Mouse (Mus musculus) midbrain, embryonic 16.5 days (tissue): ENCODE measurements around the gene Cort. TPM values are rescaled to one million over a fixed set of nuclear protein-coding genes. Genes with fewer than 3 reads are reported as not detected.
A peak's percentile ranks its signal among the peaks of the same experiment; 100 is the strongest.

Experiments
- ATAC-seq: fragments of 200-750 bp; cut with Nextera tagmentation; 2 replicates; pipeline ENCODE4 v1.8.0; 2017; ENCODE audit warnings: moderate TSS enrichment
- H3K27ac ChIP-seq: fragments of 300-500 bp; sonication (generic); 2 replicates; pipeline ENCODE4 v1.5.1; 2014; ENCODE audit warnings: mild to moderate bottlenecking, low read length, mixed read lengths
- H3K27me3 ChIP-seq: fragments of 300-500 bp; sonication (generic); 2 replicates; pipeline ENCODE4 v1.6.1; 2014; ENCODE audit warnings: low read depth, low read length, mixed read lengths; ENCODE audit not compliant: control insufficient read depth, insufficient read depth
- H3K36me3 ChIP-seq: fragments of 300-500 bp; sonication (generic); 2 replicates; pipeline ENCODE4 v1.6.1; 2014; ENCODE audit warnings: mild to moderate bottlenecking, low read length, moderate library complexity, mixed read lengths; ENCODE audit not compliant: control insufficient read depth, insufficient read depth
- H3K4me1 ChIP-seq: fragments of 300-500 bp; sonication (generic); 2 replicates; pipeline ENCODE4 v1.6.1; 2014; ENCODE audit warnings: mild to moderate bottlenecking, low read length, mixed read lengths; ENCODE audit not compliant: control insufficient read depth, insufficient read depth
- H3K4me2 ChIP-seq: fragments of 300-500 bp; sonication (generic); 2 replicates; pipeline ENCODE4 v1.6.1; 2014; ENCODE audit warnings: mild to moderate bottlenecking, low read length, mixed read lengths
- H3K4me3 ChIP-seq: fragments of 300-500 bp; sonication (generic); 2 replicates; pipeline ENCODE4 v1.5.1; 2014; ENCODE audit warnings: low read depth, mild to moderate bottlenecking, low read length, moderate library complexity, mixed read lengths
- H3K9ac ChIP-seq: fragments of 300-500 bp; sonication (generic); 2 replicates; pipeline ENCODE4 v1.6.1; 2014; ENCODE audit warnings: low read depth, low read length, mixed read lengths
- H3K9me3 ChIP-seq: fragments of 300-500 bp; sonication (generic); replicated peaks from 2 replicates; pipeline ENCODE4 v1.6.1; 2014; ENCODE audit warnings: mild to moderate bottlenecking, low read length, mixed read lengths; ENCODE audit not compliant: control insufficient read depth, poor library complexity, severe bottlenecking
- WGBS: fragments of 180-500 bp; shearing (Covaris S2); extraction: QIAGEN DNeasy Blood & Tissue Kit; methylation state at CpG from one replicate; pipeline ENCODE4 v1.1.7; 2014; 5-methylcytosine and 5-hydroxymethylcytosine counted together
- polyA plus RNA-seq: library from polyadenylated mRNA; unstranded; fragments of >200 nt; fragmentation: Nextera tagmentation; extraction: Ambion mirVana; gene quantifications from 2 replicates; pipeline ENCODE4 v1.2.1, GENCODE M21; 2015

The Cort gene
- polyA plus RNA-seq, 1 experiment from 2014 or later: 0.77 TPM

- Histone ChIP-seq H3K4me2 (no peak overlapping the region), H3K4me1 (peaks cover 6% of the 10 kb centered on the region), H3K27me3 (no peaks in the 10 kb centered on the region), H3K27ac (no peak overlapping the region), H3K9me3 (no peaks in the 10 kb centered on the region), H3K36me3 (no peaks in the 10 kb centered on the region), H3K9ac (no peak overlapping the region), H3K4me3 (no peak overlapping the region)
- no peak for ATAC-seq
- WGBS: 82% methylated on average over 8 of the region's 8 CpGs
Measured at GRCm38 (mm10) chr4:149138515-149138914, 12.0 kb upstream of the Cort start.

DNA sequence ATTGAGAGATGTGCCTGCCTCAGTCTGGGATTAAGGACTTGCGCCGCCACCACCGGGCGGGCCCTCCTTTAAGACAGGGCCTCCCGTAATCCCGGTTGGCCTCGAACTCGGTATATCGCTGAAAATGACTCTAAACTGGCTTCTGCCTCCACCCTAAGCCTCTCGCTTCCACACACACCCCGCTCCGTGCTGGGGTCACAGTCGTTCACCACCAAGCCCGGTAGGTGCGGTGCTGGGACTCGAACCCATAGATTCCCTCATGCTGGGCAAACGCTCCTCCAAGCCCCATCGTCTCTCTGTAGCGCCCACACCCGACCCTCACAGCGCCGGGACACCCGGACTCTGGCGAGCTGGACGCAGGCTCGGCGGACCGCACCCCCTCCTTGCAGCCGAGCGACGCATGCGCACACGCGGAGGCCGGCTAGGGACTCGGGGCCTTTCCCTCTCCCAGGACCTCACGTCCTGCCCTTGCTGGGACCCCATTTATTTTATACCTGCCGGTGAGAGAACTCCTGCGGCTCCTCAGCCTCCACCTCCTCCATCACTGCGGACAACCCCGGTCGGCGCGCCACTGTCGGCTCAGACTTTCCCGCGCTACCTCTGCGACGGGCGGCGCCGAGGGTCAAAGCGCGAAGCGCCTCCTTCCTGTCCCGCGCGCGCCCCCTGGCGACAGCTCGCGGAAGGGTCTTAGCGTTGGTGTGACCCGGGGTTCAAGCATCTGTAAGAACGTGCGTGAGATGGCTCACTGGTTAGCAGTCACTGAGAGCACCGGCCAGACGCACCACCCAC, 10.6 kb upstream of the Cort start, which contains the start of gene Cenps:
Gene Cenps (minus strand): TSS at position 648 of the 789 bp plus-strand sequence.
- under 1% methylated on average over 68 of the region's 68 CpGs for WGBS
- peak within 1 kb of the TSS; percentile 65 for H3K4me2 ChIP-seq
- peak within 1 kb of the TSS; percentile 72 for H3K4me3 ChIP-seq
- H3K4me1 ChIP-seq: peaks cover 6% of the 10 kb centered on the region
- no peaks in the 10 kb centered on the region for H3K36me3 ChIP-seq
- no peaks in the 10 kb centered on the region for H3K9me3 ChIP-seq
- peak within 1 kb of the TSS; percentile 67 for H3K9ac ChIP-seq
- H3K27ac ChIP-seq: peak within 1 kb of the TSS; percentile 81
- ATAC-seq: peak; percentile 94
- no peaks in the 10 kb centered on the region for H3K27me3 ChIP-seq

DNA sequence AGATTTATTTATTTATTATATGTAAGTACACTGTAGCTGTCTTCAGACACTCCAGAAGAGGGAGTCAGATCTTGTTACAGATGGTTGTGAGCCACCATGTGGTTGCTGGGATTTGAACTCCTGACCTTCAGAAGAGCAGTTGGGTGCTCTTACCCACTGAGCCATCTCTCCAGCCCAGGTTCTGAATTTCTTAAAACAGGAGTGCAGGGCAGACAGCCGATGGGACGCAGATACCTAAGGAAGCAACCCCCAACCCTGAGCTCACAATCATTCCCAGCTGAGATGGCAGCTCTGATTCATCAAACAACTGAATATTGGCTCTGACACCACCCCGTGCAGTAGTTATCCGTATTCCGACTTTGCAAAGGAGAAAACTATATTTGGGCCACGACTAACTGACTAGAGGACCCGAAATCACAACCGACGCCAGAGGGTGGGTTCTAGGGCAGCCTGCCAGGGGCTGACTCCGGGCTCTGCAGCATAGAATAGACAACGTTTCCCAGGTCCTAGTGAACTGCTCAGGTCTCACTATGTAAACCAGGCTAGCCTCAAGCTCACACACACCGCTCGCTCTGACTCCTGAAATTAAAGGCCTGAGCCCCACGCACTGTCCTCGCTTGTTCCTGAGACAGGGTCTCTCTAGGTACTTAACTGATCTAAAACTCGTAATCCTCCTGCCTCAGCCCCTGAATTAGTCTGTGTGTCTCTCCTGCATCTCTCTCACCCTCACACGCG, 9.7 kb upstream of the Cort start:
- Histone ChIP-seq H3K27me3 (no peaks in the 10 kb centered on the region), H3K4me2 (peak overlapping the region; percentile 65), H3K27ac (peak overlapping the region; percentile 81; the same call in 1 of the 2 replicates), H3K9me3 (no peaks in the 10 kb centered on the region), H3K4me3 (peak overlapping the region; percentile 72), H3K4me1 (peaks cover 6% of the 10 kb centered on the region), H3K9ac (peak overlapping the region; percentile 67; the same call in 1 of the 2 replicates), H3K36me3 (no peaks in the 10 kb centered on the region)
- 70% methylated on average over 18 of the region's 18 CpGs for WGBS
- ATAC-seq: 0 out of 2 replicates have a peak, but pooled peaks have one; percentile 16

GRCm38 (mm10) chr4:149133395-149133794, 6.8 kb upstream of the Cort start:
- H3K4me2 ChIP-seq: no peak overlapping the region
- H3K4me3 ChIP-seq: no peak overlapping the region
- H3K27ac ChIP-seq: no peak overlapping the region
- no peaks in the 10 kb centered on the region for H3K27me3 ChIP-seq
- H3K4me1 ChIP-seq: peaks cover 6% of the 10 kb centered on the region
- no peaks in the 10 kb centered on the region for H3K36me3 ChIP-seq
- H3K9ac ChIP-seq: no peak overlapping the region
- ATAC-seq: no peak
- no peaks in the 10 kb centered on the region for H3K9me3 ChIP-seq
- 84% methylated on average over 5 of the region's 5 CpGs for WGBS

- no peak overlapping the region for H3K4me3 ChIP-seq
- no peaks in the 10 kb centered on the region for H3K36me3 ChIP-seq
- H3K4me1 ChIP-seq: peaks cover 6% of the 10 kb centered on the region
- H3K27ac ChIP-seq: no peak overlapping the region
- no peak overlapping the region for H3K9ac ChIP-seq
- 91% methylated on average over 20 of the region's 21 CpGs for WGBS
- ATAC-seq: no peak
- no peak overlapping the region for H3K4me2 ChIP-seq
- H3K27me3 ChIP-seq: no peaks in the 10 kb centered on the region
- no peaks in the 10 kb centered on the region for H3K9me3 ChIP-seq
Measured at GRCm38 (mm10) chr4:149131789-149132565, 5.4 kb upstream of the Cort start.

DNA sequence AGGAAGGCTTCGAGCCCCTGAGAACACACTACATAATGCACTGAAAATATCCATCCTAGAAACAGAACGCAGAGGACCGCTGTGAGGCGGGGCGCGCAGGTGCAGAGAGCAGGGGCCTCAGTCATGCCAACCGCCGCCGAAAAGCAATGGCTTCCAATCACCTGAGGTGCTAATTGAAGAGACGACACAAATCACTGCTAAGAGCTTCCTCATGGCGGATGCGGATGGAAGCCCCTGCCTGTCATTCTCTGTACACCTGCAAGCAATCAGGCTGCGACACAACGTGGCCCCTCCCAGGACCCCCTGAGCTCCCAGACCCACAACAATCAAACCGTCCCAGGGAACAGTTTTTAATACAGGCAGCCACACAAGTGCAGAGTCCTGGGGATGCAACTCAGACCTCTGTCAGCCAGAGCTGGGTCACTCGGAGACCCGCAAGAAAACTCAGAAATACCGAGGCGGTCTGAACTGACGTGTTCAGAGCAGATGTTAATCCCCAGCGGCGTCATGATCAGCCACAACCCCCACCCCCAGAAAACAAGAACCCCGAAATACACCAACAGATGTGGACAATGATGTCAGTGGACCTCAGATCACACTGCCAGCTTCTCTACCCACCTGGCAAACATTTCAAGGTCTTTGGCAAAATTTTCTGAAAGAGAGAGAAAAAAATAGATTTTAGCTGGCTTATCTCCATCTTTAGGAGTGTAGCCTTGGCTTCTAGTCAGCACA, 4.6 kb upstream of the Cort start:
- WGBS: 93% methylated on average over 23 of the region's 23 CpGs
- H3K4me1 ChIP-seq: no peaks in the 10 kb centered on the region; the same call in 1 of the 2 replicates
- no peaks in the 10 kb centered on the region for H3K36me3 ChIP-seq
- no peak overlapping the region for H3K4me3 ChIP-seq
- H3K27me3 ChIP-seq: no peaks in the 10 kb centered on the region
- no peaks in the 10 kb centered on the region for H3K9me3 ChIP-seq
- no peak for ATAC-seq
- H3K9ac ChIP-seq: no peak overlapping the region
- no peak overlapping the region for H3K27ac ChIP-seq
- no peak overlapping the region for H3K4me2 ChIP-seq

- Histone ChIP-seq H3K4me3 (no peak overlapping the region), H3K4me2 (no peak overlapping the region), H3K9ac (no peak overlapping the region), H3K27ac (no peak overlapping the region), H3K27me3 (no peaks in the 10 kb centered on the region), H3K36me3 (no peaks in the 10 kb centered on the region), H3K9me3 (no peaks in the 10 kb centered on the region), H3K4me1 (no peaks in the 10 kb centered on the region)
- WGBS: 82% methylated on average over 18 of the region's 18 CpGs
- no peak for ATAC-seq
Measured at GRCm38 (mm10) chr4:149128467-149128866, 1.9 kb upstream of the Cort start.

DNA sequence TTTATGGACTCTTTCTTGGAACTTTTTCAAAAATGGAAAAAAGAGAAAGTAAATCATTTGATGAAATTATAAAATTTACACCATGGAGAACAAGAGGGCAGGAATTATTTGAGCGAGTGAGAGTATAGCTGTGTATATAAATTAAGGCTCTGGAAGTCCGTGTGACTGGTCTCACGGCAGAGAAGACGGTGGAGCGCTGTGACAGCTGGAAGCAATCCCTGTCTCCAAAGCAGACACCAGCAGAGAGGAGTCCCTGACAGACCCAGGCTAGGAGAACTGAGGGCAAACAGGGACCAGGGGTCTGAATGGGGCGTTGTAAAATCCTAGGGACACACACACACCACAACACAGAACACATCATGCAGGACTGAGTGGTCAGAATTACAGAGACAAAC, 451 bp downstream of the Cort start:
- no peaks in the 10 kb centered on the region for H3K27me3 ChIP-seq
- 0 out of 2 replicates have a peak, but pooled peaks cover 2% of the 10 kb centered on the region for H3K36me3 ChIP-seq
- no peak overlapping the region for H3K4me3 ChIP-seq
- H3K4me2 ChIP-seq: no peak overlapping the region
- H3K9me3 ChIP-seq: no peaks in the 10 kb centered on the region
- H3K9ac ChIP-seq: no peak overlapping the region
- no peaks in the 10 kb centered on the region for H3K4me1 ChIP-seq
- no peak overlapping the region for H3K27ac ChIP-seq
- 87% methylated on average over 6 of the region's 6 CpGs for WGBS
- ATAC-seq: no peak
